Mouse (Mus musculus) forebrain, embryonic 16.5 days (tissue): ENCODE measurements around the gene Tmem52b. TPM values are rescaled to one million over a fixed set of nuclear protein-coding genes. Genes with fewer than 3 reads are reported as not detected.

Experiments used
- ATAC-seq: fragments of 200-750 bp; cut with Nextera tagmentation; 2 replicates; pipeline ENCODE4 v1.8.0; 2017; ENCODE audit warnings: mild to moderate bottlenecking, moderate library complexity
- H3K27ac ChIP-seq: fragments of 300-500 bp; sonication (generic); 2 replicates; pipeline ENCODE4 v1.5.1; 2014; ENCODE audit warnings: low read length, control low read depth
- H3K27me3 ChIP-seq: fragments of 300-500 bp; sonication (generic); replicated peaks from 2 replicates; pipeline ENCODE4 v1.6.1; 2014; ENCODE audit warnings: low read length; ENCODE audit not compliant: control insufficient read depth, insufficient read depth
- H3K36me3 ChIP-seq: fragments of 300-500 bp; sonication (generic); 2 replicates; pipeline ENCODE4 v1.6.1; 2014; ENCODE audit not compliant: control insufficient read depth, insufficient read depth
- H3K4me1 ChIP-seq: fragments of 300-500 bp; sonication (generic); replicated peaks from 2 replicates; pipeline ENCODE4 v1.6.1; 2014; ENCODE audit warnings: low read length; ENCODE audit not compliant: control insufficient read depth, insufficient read depth
- H3K4me2 ChIP-seq: fragments of 300-500 bp; sonication (generic); 2 replicates; pipeline ENCODE4 v1.6.1; 2014; ENCODE audit warnings: mild to moderate bottlenecking, low read length, control low read depth
- H3K4me3 ChIP-seq: fragments of 300-500 bp; sonication (generic); replicated peaks from 2 replicates; pipeline ENCODE4 v1.5.1; 2014; ENCODE audit warnings: mild to moderate bottlenecking, low read length, control low read depth
- H3K9ac ChIP-seq: fragments of 300-500 bp; sonication (generic); replicated peaks from 2 replicates; pipeline ENCODE4 v1.6.1; 2014; ENCODE audit warnings: low read depth, low read length, control low read depth
- H3K9me3 ChIP-seq: fragments of 300-500 bp; sonication (generic); 2 replicates; pipeline ENCODE4 v1.6.1; 2016; ENCODE audit warnings: low read length; ENCODE audit not compliant: control insufficient read depth
- WGBS: fragments of 180-500 bp; shearing (Covaris S2); extraction: QIAGEN DNeasy Blood & Tissue Kit; methylation state at CpG from one replicate; pipeline ENCODE4 v1.1.7; 2014; 5-methylcytosine and 5-hydroxymethylcytosine counted together
- polyA plus RNA-seq: library from polyadenylated mRNA; unstranded; fragments of >200 nt; fragmentation: Nextera tagmentation; extraction: Ambion mirVana; gene quantifications from 2 replicates; pipeline ENCODE4 v1.2.1, GENCODE M21; 2015

The Tmem52b gene
- polyA plus RNA-seq, 1 experiment from 2014 or later: not detected

GRCm38 (mm10) chr6:129527416-129527815 lies 15.1 kb downstream of the Tmem52b start:
- no peaks in the 10 kb centered on the region for H3K36me3 ChIP-seq
- no peaks in the 10 kb centered on the region for H3K27me3 ChIP-seq
- 90% methylated on average over 2 of the region's 2 CpGs for WGBS

GRCm38 (mm10) chr6:129529605-129530004 lies 17.2 kb downstream of the Tmem52b start:
- Histone ChIP-seq H3K36me3 (no peaks in the 10 kb centered on the region), H3K4me2 (no peak overlapping the region), H3K9me3 (no peaks in the 10 kb centered on the region), H3K4me1 (peaks cover 7% of the 10 kb centered on the region), H3K9ac (no peak overlapping the region), H3K27ac (no peak overlapping the region), H3K4me3 (no peak overlapping the region), H3K27me3 (no peaks in the 10 kb centered on the region)
- ATAC-seq: no peak
- 90% methylated on average over 1 of the region's 1 CpGs for WGBS

More at GRCm38 (mm10) chr6:129527416-129527815, 15.1 kb downstream of the Tmem52b start:
- ATAC-seq: no peak
- Histone ChIP-seq H3K27ac (no peak overlapping the region), H3K9ac (no peak overlapping the region), H3K9me3 (no peaks in the 10 kb centered on the region), H3K4me3 (no peak overlapping the region), H3K4me2 (no peak overlapping the region), H3K4me1 (peaks cover 2% of the 10 kb centered on the region)

- Histone ChIP-seq H3K4me3 (no peak overlapping the region), H3K27ac (no peak overlapping the region), H3K9ac (no peak overlapping the region), H3K9me3 (no peaks in the 10 kb centered on the region), H3K4me2 (no peak overlapping the region), H3K4me1 (peaks cover 14% of the 10 kb centered on the region), H3K27me3 (no peaks in the 10 kb centered on the region), H3K36me3 (no peaks in the 10 kb centered on the region)
- ATAC-seq: no peak
Observed at GRCm38 (mm10) chr6:129530261-129530660, 17.9 kb downstream of the Tmem52b start.

- peak overlapping the region; percentile 82 for H3K9ac ChIP-seq
- ATAC-seq: peak; percentile 29
- peak overlapping the region; percentile 57 for H3K4me2 ChIP-seq
- H3K4me3 ChIP-seq: peak overlapping the region; percentile 72
- no peaks in the 10 kb centered on the region for H3K9me3 ChIP-seq
- WGBS: 32% methylated on average over 7 of the region's 7 CpGs
- H3K4me1 ChIP-seq: peaks cover 25% of the 10 kb centered on the region
- H3K27me3 ChIP-seq: no peaks in the 10 kb centered on the region
- no peaks in the 10 kb centered on the region for H3K36me3 ChIP-seq
- peak overlapping the region; percentile 67 for H3K27ac ChIP-seq
Observed at GRCm38 (mm10) chr6:129532556-129532941, 20.2 kb downstream of the Tmem52b start.

- Histone ChIP-seq H3K9ac (peak within 1 kb of the TSS; percentile 82), H3K4me1 (peaks cover 25% of the 10 kb centered on the region), H3K36me3 (peaks cover under 1% of the 10 kb centered on the region; the same call in 1 of the 2 replicates), H3K4me3 (peak within 1 kb of the TSS; percentile 72), H3K27me3 (no peaks in the 10 kb centered on the region), H3K27ac (peak within 1 kb of the TSS; percentile 76), H3K4me2 (peak within 1 kb of the TSS; percentile 57), H3K9me3 (no peaks in the 10 kb centered on the region)
- under 1% methylated on average over 55 of the region's 55 CpGs for WGBS
- ATAC-seq: peak; percentile 85
Observed at GRCm38 (mm10) chr6:129532942-129533860, 20.8 kb downstream of the Tmem52b start, which contains the start of gene Gabarapl1. Gene Gabarapl1 (plus strand): TSS chr6:129533160.

- H3K4me2 ChIP-seq: peak overlapping the region; percentile 57
- H3K9me3 ChIP-seq: no peaks in the 10 kb centered on the region
- ATAC-seq: peak; percentile 57
- H3K27ac ChIP-seq: peak overlapping the region; percentile 76
- peak overlapping the region; percentile 72 for H3K4me3 ChIP-seq
- 4% methylated on average over 9 of the region's 9 CpGs for WGBS
- H3K27me3 ChIP-seq: no peaks in the 10 kb centered on the region
- peak overlapping the region; percentile 82 for H3K9ac ChIP-seq
- peaks cover 9% of the 10 kb centered on the region for H3K36me3 ChIP-seq
- H3K4me1 ChIP-seq: peaks cover 25% of the 10 kb centered on the region
Observed at GRCm38 (mm10) chr6:129534057-129534456, 21.7 kb downstream of the Tmem52b start.

- peak; percentile 17 for ATAC-seq
- Histone ChIP-seq H3K4me1 (peaks cover 25% of the 10 kb centered on the region), H3K9me3 (no peaks in the 10 kb centered on the region), H3K27ac (no peak overlapping the region; the same call in 1 of the 2 replicates), H3K27me3 (no peaks in the 10 kb centered on the region), H3K4me2 (peak overlapping the region; percentile 57), H3K9ac (peak overlapping the region; percentile 82), H3K4me3 (peak overlapping the region; percentile 72), H3K36me3 (peaks cover 12% of the 10 kb centered on the region)
- 53% methylated on average over 4 of the region's 4 CpGs for WGBS
Observed at GRCm38 (mm10) chr6:129534627-129535190, 22.4 kb downstream of the Tmem52b start.

GRCm38 (mm10) chr6:129535723-129536122 lies 23.4 kb downstream of the Tmem52b start:
- Histone ChIP-seq H3K9ac (no peak overlapping the region), H3K36me3 (peaks cover 21% of the 10 kb centered on the region), H3K27ac (no peak overlapping the region), H3K27me3 (no peaks in the 10 kb centered on the region), H3K4me2 (peak overlapping the region; percentile 57), H3K9me3 (no peaks in the 10 kb centered on the region), H3K4me3 (no peak overlapping the region), H3K4me1 (peaks cover 25% of the 10 kb centered on the region)
- no peak for ATAC-seq
- 80% methylated on average over 4 of the region's 4 CpGs for WGBS

GRCm38 (mm10) chr6:129538555-129538954 lies 26.2 kb downstream of the Tmem52b start:
- Histone ChIP-seq H3K9ac (no peak overlapping the region), H3K27ac (no peak overlapping the region), H3K4me1 (peaks cover 20% of the 10 kb centered on the region), H3K27me3 (no peaks in the 10 kb centered on the region), H3K9me3 (no peaks in the 10 kb centered on the region), H3K4me2 (no peak overlapping the region), H3K36me3 (peaks cover 36% of the 10 kb centered on the region), H3K4me3 (no peak overlapping the region)
- 85% methylated on average over 6 of the region's 6 CpGs for WGBS
- no peak for ATAC-seq
